Mouse (Mus musculus): ENCODE results near the gene Serpina1f. TPM values are rescaled to one million over a fixed set of nuclear protein-coding genes. Genes with fewer than 3 reads are reported as not detected.
"Not testable (repeated sequence)": the region's sequence is repeated elsewhere in the genome, so short reads cannot be mapped to it uniquely, and the experiment has no call there.

Serpina1f gene
- polyA plus RNA-seq, 1 experiment from 2014 or later = not detected

GRCm38 (mm10) chr12:103688221-103688814, 7.0 kb downstream of the Serpina1f start:
- H3K27me3 ChIP-seq (replicated peaks; ENCODE audit: control insufficient read depth, insufficient read depth, low read length) = no peaks in the 10 kb centered on the region
- no peaks in the 10 kb centered on the region for H3K4me1 ChIP-seq (ENCODE audit: control insufficient read depth, insufficient read depth, low read length)
- H3K9ac ChIP-seq (ENCODE audit: low read depth, low read length) = no peak overlapping the region
- H3K4me3 ChIP-seq (ENCODE audit: low read depth, low read length) = no peak overlapping the region
- no peak for DNase-seq (ENCODE audit: low spot score)
- WGBS = 35% methylated on average over 3 of the region's 3 CpGs
- H3K27ac ChIP-seq (replicated peaks; ENCODE audit: low read depth, low read length) = no peak overlapping the region
- H3K4me2 ChIP-seq (ENCODE audit: low read depth, low read length) = no peak overlapping the region
- no peaks in the 10 kb centered on the region for H3K9me3 ChIP-seq (ENCODE audit: control insufficient read depth, low read length)
- ATAC-seq (ENCODE audit: low read depth) = no peak
- H3K36me3 ChIP-seq (ENCODE audit: control insufficient read depth, insufficient read depth, low read length) = no peaks in the 10 kb centered on the region

- 60% methylated on average over 7 of the region's 7 CpGs for WGBS
- H3K4me2 ChIP-seq (ENCODE audit: low read depth, low read length) = no peak overlapping the region
These were observed 8.3 kb downstream of the Serpina1f start for GRCm38 (mm10) chr12:103687021-103687420.

GRCm38 (mm10) chr12:103686050-103686449, 9.3 kb downstream of the Serpina1f start:
- H3K9me3 ChIP-seq (ENCODE audit: control insufficient read depth, low read length) = no peaks in the 10 kb centered on the region
- H3K4me1 ChIP-seq (ENCODE audit: control insufficient read depth, insufficient read depth, low read length) = no peaks in the 10 kb centered on the region
- ATAC-seq (ENCODE audit: low read depth) = no peak
- no peak overlapping the region for H3K27ac ChIP-seq (replicated peaks; ENCODE audit: low read depth, low read length)
- 81% methylated on average over 3 of the region's 3 CpGs for WGBS
- DNase-seq (ENCODE audit: low spot score) = no peak
- H3K4me3 ChIP-seq (ENCODE audit: low read depth, low read length) = no peak overlapping the region
- no peaks in the 10 kb centered on the region for H3K36me3 ChIP-seq (ENCODE audit: control insufficient read depth, insufficient read depth, low read length)
- no peak overlapping the region for H3K4me2 ChIP-seq (ENCODE audit: low read depth, low read length)
- no peaks in the 10 kb centered on the region for H3K27me3 ChIP-seq (replicated peaks; ENCODE audit: control insufficient read depth, insufficient read depth, low read length)
- H3K9ac ChIP-seq (ENCODE audit: low read depth, low read length) = no peak overlapping the region

More at GRCm38 (mm10) chr12:103687021-103687420, 8.3 kb downstream of the Serpina1f start:
- H3K36me3 ChIP-seq (ENCODE audit: control insufficient read depth, insufficient read depth, low read length) = no peaks in the 10 kb centered on the region
- DNase-seq (ENCODE audit: low spot score) (peak; percentile 2), ATAC-seq (ENCODE audit: low read depth) (no peak)
- H3K27me3 ChIP-seq (replicated peaks; ENCODE audit: control insufficient read depth, insufficient read depth, low read length) = no peaks in the 10 kb centered on the region
- H3K4me1 ChIP-seq (ENCODE audit: control insufficient read depth, insufficient read depth, low read length) = no peaks in the 10 kb centered on the region
- H3K9me3 ChIP-seq (ENCODE audit: control insufficient read depth, low read length) = no peaks in the 10 kb centered on the region
- no peak overlapping the region for H3K4me3 ChIP-seq (ENCODE audit: low read depth, low read length)
- no peak overlapping the region for H3K27ac ChIP-seq (replicated peaks; ENCODE audit: low read depth, low read length)
- H3K9ac ChIP-seq (ENCODE audit: low read depth, low read length) = no peak overlapping the region

- Histone ChIP-seq H3K9ac (ENCODE audit: low read depth, low read length) (no peak overlapping the region), H3K9me3 (ENCODE audit: control insufficient read depth, low read length) (no peaks in the 10 kb centered on the region), H3K36me3 (ENCODE audit: control insufficient read depth, insufficient read depth, low read length) (no peaks in the 10 kb centered on the region), H3K27ac (replicated peaks; ENCODE audit: low read depth, low read length) (no peak overlapping the region), H3K4me1 (ENCODE audit: control insufficient read depth, insufficient read depth, low read length) (no peaks in the 10 kb centered on the region), H3K4me2 (ENCODE audit: low read depth, low read length) (no peak overlapping the region), H3K27me3 (replicated peaks; ENCODE audit: control insufficient read depth, insufficient read depth, low read length) (no peaks in the 10 kb centered on the region), H3K4me3 (ENCODE audit: low read depth, low read length) (no peak overlapping the region)
- no peak for ATAC-seq (ENCODE audit: low read depth)
- 72% methylated on average over 3 of the region's 3 CpGs for WGBS
- no peak for DNase-seq (ENCODE audit: low spot score)
These were observed 9.9 kb downstream of the Serpina1f start for GRCm38 (mm10) chr12:103685386-103685785.

GRCm38 (mm10) chr12:103683775-103684174, 11.6 kb downstream of the Serpina1f start:
- no peak overlapping the region for H3K9ac ChIP-seq (ENCODE audit: low read depth, low read length)
- WGBS = 42% methylated on average over 4 of the region's 4 CpGs
- DNase-seq (ENCODE audit: low spot score) (no peak), ATAC-seq (ENCODE audit: low read depth) (no peak)
- H3K27ac ChIP-seq (replicated peaks; ENCODE audit: low read depth, low read length) = no peak overlapping the region
- no peaks in the 10 kb centered on the region for H3K9me3 ChIP-seq (ENCODE audit: control insufficient read depth, low read length)
- no peak overlapping the region for H3K4me3 ChIP-seq (ENCODE audit: low read depth, low read length)
- H3K4me2 ChIP-seq (ENCODE audit: low read depth, low read length) = no peak overlapping the region
- no peaks in the 10 kb centered on the region for H3K36me3 ChIP-seq (ENCODE audit: control insufficient read depth, insufficient read depth, low read length)
- H3K4me1 ChIP-seq (ENCODE audit: control insufficient read depth, insufficient read depth, low read length) = no peaks in the 10 kb centered on the region
- no peaks in the 10 kb centered on the region for H3K27me3 ChIP-seq (replicated peaks; ENCODE audit: control insufficient read depth, insufficient read depth, low read length)

GRCm38 (mm10) chr12:103681739-103682138, 13.6 kb downstream of the Serpina1f start:
- H3K9me3 ChIP-seq (ENCODE audit: control insufficient read depth, low read length) = no peaks in the 10 kb centered on the region
- H3K4me3 ChIP-seq (ENCODE audit: low read depth, low read length) = no peak overlapping the region
- ATAC-seq (ENCODE audit: low read depth) (no peak), DNase-seq (ENCODE audit: low spot score) (no peak)
- H3K9ac ChIP-seq (ENCODE audit: low read depth, low read length) = no peak overlapping the region
- no peaks in the 10 kb centered on the region for H3K4me1 ChIP-seq (ENCODE audit: control insufficient read depth, insufficient read depth, low read length)
- H3K4me2 ChIP-seq (ENCODE audit: low read depth, low read length) = no peak overlapping the region
- H3K36me3 ChIP-seq (ENCODE audit: control insufficient read depth, insufficient read depth, low read length) = no peaks in the 10 kb centered on the region
- no peaks in the 10 kb centered on the region for H3K27me3 ChIP-seq (replicated peaks; ENCODE audit: control insufficient read depth, insufficient read depth, low read length)
- 66% methylated on average over 2 of the region's 2 CpGs for WGBS
- no peak overlapping the region for H3K27ac ChIP-seq (replicated peaks; ENCODE audit: low read depth, low read length)

- no peak for DNase-seq (ENCODE audit: low spot score)
- Histone ChIP-seq H3K36me3 (ENCODE audit: control insufficient read depth, insufficient read depth, low read length) (no peaks in the 10 kb centered on the region), H3K27ac (replicated peaks; ENCODE audit: low read depth, low read length) (no peak overlapping the region), H3K4me2 (ENCODE audit: low read depth, low read length) (no peak overlapping the region), H3K4me3 (ENCODE audit: low read depth, low read length) (no peak overlapping the region), H3K9ac (ENCODE audit: low read depth, low read length) (no peak overlapping the region), H3K9me3 (ENCODE audit: control insufficient read depth, low read length) (no peaks in the 10 kb centered on the region), H3K4me1 (ENCODE audit: control insufficient read depth, insufficient read depth, low read length) (no peaks in the 10 kb centered on the region), H3K27me3 (replicated peaks; ENCODE audit: control insufficient read depth, insufficient read depth, low read length) (no peaks in the 10 kb centered on the region)
- 72% methylated on average over 2 of the region's 2 CpGs for WGBS
- no peak for ATAC-seq (ENCODE audit: low read depth)
These were observed 14.2 kb downstream of the Serpina1f start for GRCm38 (mm10) chr12:103681169-103681568.

GRCm38 (mm10) chr12:103679853-103680252, 15.5 kb downstream of the Serpina1f start:
- H3K36me3 ChIP-seq (ENCODE audit: control insufficient read depth, insufficient read depth, low read length); DNase-seq (ENCODE audit: low spot score); H3K27me3 ChIP-seq (replicated peaks; ENCODE audit: control insufficient read depth, insufficient read depth, low read length); H3K4me2 ChIP-seq (ENCODE audit: low read depth, low read length); H3K27ac ChIP-seq (replicated peaks; ENCODE audit: low read depth, low read length); H3K4me3 ChIP-seq (ENCODE audit: low read depth, low read length); H3K9ac ChIP-seq (ENCODE audit: low read depth, low read length); H3K9me3 ChIP-seq (ENCODE audit: control insufficient read depth, low read length); ATAC-seq (ENCODE audit: low read depth); H3K4me1 ChIP-seq (ENCODE audit: control insufficient read depth, insufficient read depth, low read length): not testable (repeated sequence)
- 85% methylated on average over 1 of the region's 1 CpGs for WGBS

GRCm38 (mm10) chr12:103676039-103676438, 19.3 kb downstream of the Serpina1f start, which contains the start of gene Serpina16:
TSS of gene Serpina16 (minus strand) at chr12:103676139.
- no peak within 1 kb of the TSS for H3K4me2 ChIP-seq (ENCODE audit: low read depth, low read length)
- H3K4me1 ChIP-seq (ENCODE audit: control insufficient read depth, insufficient read depth, low read length) = no peaks in the 10 kb centered on the region
- H3K36me3 ChIP-seq (ENCODE audit: control insufficient read depth, insufficient read depth, low read length) = no peaks in the 10 kb centered on the region
- H3K9me3 ChIP-seq (ENCODE audit: control insufficient read depth, low read length) = no peaks in the 10 kb centered on the region
- ATAC-seq (ENCODE audit: low read depth) (no peak), DNase-seq (ENCODE audit: low spot score) (no peak)
- no peaks in the 10 kb centered on the region for H3K27me3 ChIP-seq (replicated peaks; ENCODE audit: control insufficient read depth, insufficient read depth, low read length)
- H3K27ac ChIP-seq (replicated peaks; ENCODE audit: low read depth, low read length) = no peak within 1 kb of the TSS
- no peak within 1 kb of the TSS for H3K9ac ChIP-seq (ENCODE audit: low read depth, low read length)
- H3K4me3 ChIP-seq (ENCODE audit: low read depth, low read length) = no peak within 1 kb of the TSS
- 84% methylated on average over 1 of the region's 1 CpGs for WGBS
